Comparison of ENCODE assay signal across 8 mouse cellular contexts in the genomic region with DNA sequence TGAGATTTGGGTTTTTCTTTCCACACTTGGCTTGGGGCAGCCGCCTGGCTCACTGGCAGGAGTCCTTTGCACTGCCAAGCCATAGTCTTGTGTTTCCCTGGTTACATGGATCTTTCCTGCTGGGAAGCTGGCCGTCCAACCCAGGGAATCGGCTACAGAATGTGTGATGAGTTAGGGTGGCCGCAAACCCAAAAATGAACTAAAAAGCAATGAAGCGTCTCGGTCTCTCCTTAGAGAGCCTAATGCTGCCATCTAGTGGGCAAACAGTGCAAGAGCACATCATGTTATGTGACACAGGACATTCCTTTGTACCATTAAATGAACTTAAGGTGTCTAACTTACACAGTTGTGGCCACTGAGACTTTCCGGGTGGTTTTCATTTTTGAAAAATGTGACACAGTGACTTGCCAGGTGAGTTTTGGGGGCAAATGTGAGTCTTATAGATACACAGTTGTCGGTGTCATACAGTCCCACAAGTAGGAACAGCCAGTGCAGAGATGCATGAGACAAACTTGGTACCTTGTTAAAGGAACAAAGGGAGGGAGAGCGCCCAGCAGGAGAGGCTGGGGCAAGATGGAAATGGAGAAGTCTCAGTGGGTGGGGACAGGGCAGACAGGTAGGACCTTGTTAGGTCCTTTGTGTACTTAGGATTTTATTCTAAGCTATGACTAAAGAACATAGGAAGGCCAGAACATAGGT.
DNase-seq lines count a peak whose midpoint lies in the region; ATAC-seq and TF ChIP-seq lines count a peak whose summit lies in the region.

No protein-coding gene starts in this region.

- 36% methylated on average over 9 of the region's 9 CpGs for WGBS in limb, embryonic 11.5 days

- H3K4me2 ChIP-seq in limb, embryonic 11.5 days (ENCODE audit: low read depth, severe bottlenecking) = no peak overlapping the region
- H3K4me2 ChIP-seq in myocyte (ENCODE audit: low read depth) = peak overlapping the region; percentile 30

- H3K4me1 ChIP-seq in limb, embryonic 11.5 days (ENCODE audit: control insufficient read depth, insufficient read depth, low read length) = no peaks in the 10 kb centered on the region

- H3K79me2 ChIP-seq in myocyte (ENCODE audit: control insufficient read depth, insufficient read depth) = no peaks in the 10 kb centered on the region

- ATAC-seq in granulocyte monocyte progenitor cell, adult 5-6 weeks (replicated peaks; ENCODE audit: poor library complexity, severe bottlenecking) = peak; percentile 71
- ATAC-seq in limb, embryonic 11.5 days (ENCODE audit: insufficient number of reproducible peaks, low FRiP score, low TSS enrichment, low read depth) = no peak

- H3K27ac ChIP-seq in limb, embryonic 11.5 days (replicated peaks; ENCODE audit: low read depth, low read length) = no peak overlapping the region

- no peaks in the 10 kb centered on the region for H3K27me3 ChIP-seq in limb, embryonic 11.5 days (ENCODE audit: control insufficient read depth, insufficient read depth, low read length)
- H3K27me3 ChIP-seq in myocyte (ENCODE audit: control insufficient read depth, insufficient read depth, insufficient read length) = no peaks in the 10 kb centered on the region

- H3K9me3 ChIP-seq in limb, embryonic 11.5 days (ENCODE audit: control insufficient read depth, low read length) = no peaks in the 10 kb centered on the region

- no peaks in the 10 kb centered on the region; the same call in 1 of the 2 replicates for H3K36me3 ChIP-seq in limb, embryonic 11.5 days (ENCODE audit: control insufficient read depth, insufficient read depth, low read length)
- H3K36me3 ChIP-seq in myocyte (ENCODE audit: control insufficient read depth, insufficient read depth) = no peaks in the 10 kb centered on the region

- H3ac ChIP-seq in myocyte (ENCODE audit: control insufficient read depth, insufficient read length) = no peak overlapping the region

- no peak overlapping the region for H3K9ac ChIP-seq in limb, embryonic 11.5 days (ENCODE audit: low read length)

- DNase-seq in B cell, adult 2 months = peak; percentile 73 to 74
- peak; percentile 69 for DNase-seq in adrenal gland, postnatal 10 days
- peak; percentile 73 for DNase-seq in embryo, embryonic 9.5 days (ENCODE audit: extremely low spot score)
- DNase-seq in kidney, adult 9 months = peak; percentile 70
- DNase-seq in limb, embryonic 11.5 days (ENCODE audit: low spot score) = peak; percentile 76
- DNase-seq in spleen, postnatal 4 days (ENCODE audit: low spot score in 2 of 2) = peak; percentile 50 to 75

- H3K4me3 ChIP-seq in limb, embryonic 11.5 days (ENCODE audit: low read depth, low read length) = no peak overlapping the region
- no peak overlapping the region for H3K4me3 ChIP-seq in myocyte

- TF ChIP-seq POLR2A in myocyte (IDR thresholded peaks at IDR 0.05; ENCODE audit: insufficient read length, low read depth) = no peak

TF ChIP-seq in myocyte, 11 proteins besides CTCF, POLR2A, EP300 and RAD21:
- TF ChIP-seq TCF3 (IDR thresholded peaks at IDR 0.05; ENCODE audit: insufficient read length, low read depth) (no peak), MAX (IDR thresholded peaks at IDR 0.05; ENCODE audit: low read depth) (no peak), REST (IDR thresholded peaks at IDR 0.05; ENCODE audit: insufficient read depth, insufficient read length) (no peak), POLR2AphosphoS2 (IDR thresholded peaks at IDR 0.05; ENCODE audit: insufficient read length, low read depth) (no peak), E2F4 (IDR thresholded peaks at IDR 0.05; ENCODE audit: insufficient read depth) (no peak), SRF (IDR thresholded peaks at IDR 0.05; ENCODE audit: control insufficient read depth, insufficient read length, low read depth) (no peak), USF1 (IDR thresholded peaks at IDR 0.05; ENCODE audit: low read depth) (no peak), CEBPB (IDR thresholded peaks at IDR 0.05; ENCODE audit: insufficient read depth, poor library complexity, severe bottlenecking) (no peak), TCF12 (IDR thresholded peaks at IDR 0.05; ENCODE audit: insufficient read depth, poor library complexity, severe bottlenecking) (no peak), MYOD1 (IDR thresholded peaks at IDR 0.05; ENCODE audit: control insufficient read depth in 1 of 3, insufficient read length in 2 of 3, low read depth in 2 of 3) (no peak), MYOG (IDR thresholded peaks at IDR 0.05; ENCODE audit: control insufficient read depth in 1 of 3, insufficient read depth in 1 of 3, insufficient read length in 2 of 3, low read depth in 2 of 3) (no peak)
